Mouse (Mus musculus) kidney, adult 11 months (tissue): ENCODE results near the gene 1110008P14Rik.

ENCODE experiments used
- DNase-seq: peaks from one replicate; pipeline ENCODE4 v3.0.0; 2022

Gene 1110008P14Rik

GRCm38 (mm10) chr2:32408429-32409424, 27.0 kb upstream of the 1110008P14Rik start:
- peak; percentile 95 for DNase-seq

GRCm38 (mm10) chr2:32407144-32407824, 25.5 kb upstream of the 1110008P14Rik start:
- peak; percentile 60 for DNase-seq

GRCm38 (mm10) chr2:32404663-32405062, 22.9 kb upstream of the 1110008P14Rik start:
- DNase-seq = peak; percentile 91

DNA sequence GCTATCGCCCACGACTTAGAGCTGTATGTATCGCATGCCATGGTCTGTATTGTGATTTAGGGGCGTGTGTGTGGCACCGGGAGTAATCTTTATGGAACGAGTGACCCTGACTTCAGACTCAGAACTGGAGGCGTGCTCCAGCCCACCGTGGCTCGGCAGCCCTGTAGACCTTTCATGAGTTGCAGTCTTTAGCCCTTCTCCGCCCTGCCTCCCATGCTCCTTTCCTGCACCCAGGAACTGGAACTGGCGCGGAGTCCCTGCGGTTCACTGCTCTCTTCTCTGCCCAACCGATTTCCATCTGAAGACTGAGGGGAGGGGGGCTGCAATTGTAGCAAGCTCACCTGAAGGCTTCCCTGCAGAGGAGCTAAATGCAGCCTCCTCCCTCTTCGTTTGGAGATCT, 15.0 kb upstream of the 1110008P14Rik start:
- DNase-seq = no peak

DNA sequence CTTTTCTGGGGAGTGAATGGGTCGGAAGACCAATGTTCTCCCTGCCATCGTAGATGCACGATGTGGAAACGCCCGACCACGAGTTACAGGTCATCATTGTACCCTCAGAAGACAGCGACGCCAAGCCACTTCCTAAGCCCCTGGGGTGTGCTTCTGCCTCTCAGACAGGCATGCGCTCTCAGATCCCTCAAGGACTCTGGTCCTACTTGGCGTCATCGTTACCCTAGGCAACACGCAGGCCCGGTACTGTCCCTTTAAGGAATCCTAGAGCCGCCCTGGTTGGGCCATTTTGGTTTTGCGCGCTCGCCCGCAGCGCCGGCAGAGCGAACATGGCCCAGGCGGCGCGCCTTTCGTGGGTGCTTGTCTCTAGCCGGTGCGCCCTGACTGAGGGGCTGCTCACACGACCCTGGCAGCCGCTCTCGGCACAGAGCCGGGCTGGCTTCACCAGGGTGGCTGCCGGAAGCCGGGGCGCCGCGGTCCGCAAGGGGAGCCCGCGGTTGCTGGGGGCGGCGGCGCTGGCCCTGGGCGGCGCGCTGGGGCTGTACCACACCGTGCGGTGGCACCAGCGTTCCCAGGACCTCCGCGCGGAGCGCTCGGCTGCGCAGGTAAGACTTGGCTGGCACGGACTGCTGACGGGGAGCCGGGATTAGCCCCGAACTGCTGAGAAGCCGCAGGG, 14.3 kb upstream of the 1110008P14Rik start:
- DNase-seq = peak; percentile 96

DNA sequence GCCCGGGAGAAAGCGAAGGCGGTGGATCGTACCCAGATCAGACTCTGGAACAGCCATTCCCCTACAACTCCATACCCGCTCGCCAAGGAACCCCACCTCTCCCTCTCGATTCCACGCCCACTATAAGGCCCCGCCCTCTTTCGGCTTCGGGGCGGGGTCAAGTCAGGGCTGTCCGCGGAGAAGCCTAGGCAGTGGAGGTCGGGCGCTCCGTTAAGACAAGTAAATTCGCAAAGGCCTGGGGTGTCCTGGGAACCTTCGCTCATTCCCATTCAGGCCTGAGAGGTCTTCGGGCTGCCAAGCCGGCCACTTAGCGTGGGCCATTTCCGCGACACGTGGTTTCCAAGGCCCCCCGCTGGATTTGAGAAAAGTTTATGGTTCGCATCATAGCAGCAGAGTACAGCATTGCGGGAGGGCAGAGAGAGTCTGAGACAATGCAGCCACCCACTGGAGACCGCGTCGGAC, 13.8 kb upstream of the 1110008P14Rik start, which contains the start of gene Ptges2:
Gene Ptges2 (plus strand): TSS at position 413 of the 462 bp plus-strand sequence.
- DNase-seq = peak; percentile 94

- no peak for DNase-seq
Observed at GRCm38 (mm10) chr2:32394973-32395372, 13.2 kb upstream of the 1110008P14Rik start.

DNA sequence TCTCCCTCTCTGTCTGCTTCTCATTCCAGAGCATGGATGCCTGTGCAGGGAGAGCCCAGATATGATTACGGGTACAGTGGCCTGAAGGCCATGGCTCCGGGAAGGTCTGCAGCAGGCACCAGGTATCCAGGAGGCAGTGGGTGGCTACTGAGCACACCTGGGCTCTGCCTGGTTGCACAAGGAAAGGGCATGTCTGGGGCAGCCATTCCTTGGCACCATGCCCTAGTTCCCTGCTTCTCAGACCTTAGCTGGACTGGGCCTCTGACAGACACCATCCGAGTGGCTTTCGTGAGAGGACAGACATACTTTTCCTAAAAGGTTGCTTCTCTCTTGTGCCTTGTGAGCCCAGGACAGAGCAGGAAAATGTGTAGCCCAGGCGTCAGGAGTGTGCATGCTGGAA, 10.3 kb upstream of the 1110008P14Rik start:
- DNase-seq = peak; percentile 82

GRCm38 (mm10) chr2:32390871-32391270, 9.1 kb upstream of the 1110008P14Rik start:
- DNase-seq = peak; percentile 66

GRCm38 (mm10) chr2:32389157-32389556, 7.4 kb upstream of the 1110008P14Rik start:
- DNase-seq = no peak

- DNase-seq = no peak
Observed at GRCm38 (mm10) chr2:32387706-32388490, 6.2 kb upstream of the 1110008P14Rik start, which contains the start of gene Lcn2. Gene Lcn2, minus strand, starts transcription at chr2:32388252.

- DNase-seq = no peak
Observed at GRCm38 (mm10) chr2:32382689-32383088, 951 bp upstream of the 1110008P14Rik start.

GRCm38 (mm10) chr2:32381141-32381774, 480 bp downstream of the 1110008P14Rik start:
- DNase-seq = no peak

GRCm38 (mm10) chr2:32380001-32380500, 1.7 kb downstream of the 1110008P14Rik start:
- DNase-seq = no peak

- DNase-seq = no peak
Observed at GRCm38 (mm10) chr2:32376963-32377362, 4.8 kb downstream of the 1110008P14Rik start.

GRCm38 (mm10) chr2:32375317-32375940, 6.3 kb downstream of the 1110008P14Rik start:
- DNase-seq = no peak

DNA sequence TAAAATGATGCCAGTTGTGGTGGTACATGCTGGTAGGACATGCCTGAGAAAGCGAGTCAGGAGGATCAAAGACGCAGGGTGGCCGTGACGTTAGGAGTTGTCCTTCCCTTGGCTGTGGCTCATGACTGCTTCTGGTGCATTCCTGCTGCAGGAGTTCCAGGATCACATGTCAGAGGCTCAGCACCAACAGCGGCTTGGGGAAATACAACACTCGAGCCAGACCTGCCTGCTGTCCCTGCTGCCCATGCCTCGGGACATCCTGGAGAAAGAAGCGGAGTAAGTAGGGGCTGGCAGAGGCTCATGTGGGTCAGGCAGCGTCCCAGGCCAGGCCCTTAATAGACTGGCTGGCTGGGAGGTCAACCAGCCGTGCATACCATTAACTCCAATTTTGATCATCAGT, 7.5 kb downstream of the 1110008P14Rik start:
- DNase-seq = no peak

- no peak for DNase-seq
Observed at GRCm38 (mm10) chr2:32367315-32367714, 14.4 kb downstream of the 1110008P14Rik start.

GRCm38 (mm10) chr2:32364121-32364520, 17.6 kb downstream of the 1110008P14Rik start:
- no peak for DNase-seq

DNA sequence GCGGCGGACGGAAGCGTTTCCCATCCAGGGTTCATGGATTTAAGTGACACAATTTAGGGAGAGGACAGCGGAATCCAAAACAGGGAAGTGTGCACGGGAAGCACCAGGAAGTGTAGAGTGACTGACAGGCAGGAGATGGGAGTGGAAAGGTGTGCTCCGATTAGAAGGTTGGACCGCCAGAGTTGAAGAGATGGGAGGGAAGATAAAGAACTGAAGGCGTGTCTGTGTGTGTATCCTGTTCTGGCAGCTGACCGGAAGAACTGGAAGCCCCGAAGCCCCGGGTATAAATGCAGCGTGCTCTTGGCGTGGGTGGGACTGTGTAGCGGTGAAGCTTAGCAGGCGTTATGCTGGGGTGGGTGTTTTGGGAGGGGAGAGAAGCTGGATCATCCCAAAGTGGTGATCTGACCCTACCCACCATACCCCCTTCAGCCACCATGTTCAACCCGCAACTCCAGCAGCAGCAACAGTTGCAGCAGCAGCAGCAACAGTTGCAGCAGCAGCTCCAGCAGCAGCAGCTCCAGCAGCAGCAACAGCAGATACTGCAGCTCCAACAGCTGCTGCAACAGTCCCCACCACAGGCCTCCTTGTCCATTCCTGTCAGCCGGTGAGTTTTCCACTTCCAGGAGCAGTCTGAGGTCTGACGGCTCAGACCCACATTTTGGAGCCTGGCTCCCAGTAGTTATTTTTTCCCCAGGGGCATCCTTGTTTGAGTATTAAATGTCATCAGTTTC, 18.2 kb downstream of the 1110008P14Rik start:
- no peak for DNase-seq
